Mouse (Mus musculus): ENCODE results near the gene Ahrr. TPM values are rescaled to one million over a fixed set of nuclear protein-coding genes. Genes with fewer than 3 reads are reported as not detected.

Ahrr gene
- polyA plus RNA-seq, 1 experiment, result 1.1 TPM

- Histone ChIP-seq H3K27ac (ENCODE audit: insufficient read depth, low read length) (no peak overlapping the region), H3K4me1 (ENCODE audit: control insufficient read depth, insufficient read depth, low read length) (no peaks in the 10 kb centered on the region), H3K4me3 (ENCODE audit: insufficient read depth, low read length) (no peak overlapping the region)
- TF ChIP-seq POLR2A (IDR thresholded peaks at IDR 0.05; ENCODE audit: extremely low read depth, insufficient read depth, low read length) (no peak), CTCF (IDR thresholded peaks at IDR 0.05; ENCODE audit: extremely low read depth, insufficient read depth, low read length) (no peak)
Observed at GRCm38 (mm10) chr13:74196451-74196850, 95.7 kb downstream of the Ahrr start.

DNA sequence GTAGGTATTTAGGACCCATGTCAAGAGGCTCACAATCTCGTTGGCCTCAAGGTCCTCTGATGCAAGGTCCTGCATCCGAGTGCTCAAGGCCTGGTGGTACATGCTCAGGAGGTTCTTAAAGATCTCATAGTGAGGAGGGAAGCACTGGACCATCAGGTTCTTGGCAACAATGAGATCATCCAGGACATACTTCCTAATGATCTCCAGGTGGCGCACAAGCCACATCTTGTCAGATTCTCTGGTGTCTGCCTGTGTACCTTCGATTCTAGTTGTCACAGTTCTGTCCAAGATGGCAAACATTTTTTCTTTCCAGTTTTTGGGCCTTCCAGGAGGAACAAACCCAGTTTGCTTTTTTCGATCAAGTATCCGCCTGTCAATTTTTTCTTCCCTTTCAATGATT, 99.5 kb downstream of the Ahrr start:
- no peaks in the 10 kb centered on the region for H3K4me1 ChIP-seq (ENCODE audit: control insufficient read depth, insufficient read depth, low read length)
- TF ChIP-seq CTCF (IDR thresholded peaks at IDR 0.05; ENCODE audit: extremely low read depth, insufficient read depth, low read length) (peak; percentile 52), POLR2A (IDR thresholded peaks at IDR 0.05; ENCODE audit: extremely low read depth, insufficient read depth, low read length) (no peak)
- H3K27ac ChIP-seq (ENCODE audit: insufficient read depth, low read length), result no peak overlapping the region
- no peak overlapping the region for H3K4me3 ChIP-seq (ENCODE audit: insufficient read depth, low read length)

GRCm38 (mm10) chr13:74183011-74183695, 109.0 kb downstream of the Ahrr start:
- Histone ChIP-seq H3K27ac (ENCODE audit: insufficient read depth, low read length) (no peak overlapping the region), H3K4me3 (ENCODE audit: insufficient read depth, low read length) (no peak overlapping the region), H3K4me1 (ENCODE audit: control insufficient read depth, insufficient read depth, low read length) (no peaks in the 10 kb centered on the region)
- TF ChIP-seq POLR2A (IDR thresholded peaks at IDR 0.05; ENCODE audit: extremely low read depth, insufficient read depth, low read length) (no peak), CTCF (IDR thresholded peaks at IDR 0.05; ENCODE audit: extremely low read depth, insufficient read depth, low read length) (no peak)

DNA sequence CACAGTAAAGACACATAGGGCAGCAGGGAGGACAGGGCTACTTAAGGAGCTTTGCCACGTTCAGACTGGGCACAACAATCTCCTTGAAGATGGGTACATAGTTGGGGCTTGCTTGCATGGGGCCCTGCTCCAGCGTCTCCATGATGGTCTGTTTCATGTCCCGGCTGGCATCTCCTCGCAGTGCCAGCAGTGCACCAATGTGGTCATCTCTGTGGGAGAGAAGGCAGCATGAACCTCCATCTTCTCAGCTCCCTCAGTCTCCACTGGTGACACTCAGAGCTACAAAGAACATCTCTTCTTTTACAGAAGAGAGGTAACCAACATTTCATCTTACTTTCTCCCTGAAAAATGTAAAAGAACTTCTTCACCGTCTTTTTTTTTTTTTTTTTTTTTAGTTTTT, 120.1 kb downstream of the Ahrr start:
- Histone ChIP-seq H3K27ac (ENCODE audit: insufficient read depth, low read length) (no peak overlapping the region), H3K4me3 (ENCODE audit: insufficient read depth, low read length) (no peak overlapping the region), H3K4me1 (ENCODE audit: control insufficient read depth, insufficient read depth, low read length) (no peaks in the 10 kb centered on the region)
- TF ChIP-seq CTCF (IDR thresholded peaks at IDR 0.05; ENCODE audit: extremely low read depth, insufficient read depth, low read length) (no peak), POLR2A (IDR thresholded peaks at IDR 0.05; ENCODE audit: extremely low read depth, insufficient read depth, low read length) (no peak)

DNA sequence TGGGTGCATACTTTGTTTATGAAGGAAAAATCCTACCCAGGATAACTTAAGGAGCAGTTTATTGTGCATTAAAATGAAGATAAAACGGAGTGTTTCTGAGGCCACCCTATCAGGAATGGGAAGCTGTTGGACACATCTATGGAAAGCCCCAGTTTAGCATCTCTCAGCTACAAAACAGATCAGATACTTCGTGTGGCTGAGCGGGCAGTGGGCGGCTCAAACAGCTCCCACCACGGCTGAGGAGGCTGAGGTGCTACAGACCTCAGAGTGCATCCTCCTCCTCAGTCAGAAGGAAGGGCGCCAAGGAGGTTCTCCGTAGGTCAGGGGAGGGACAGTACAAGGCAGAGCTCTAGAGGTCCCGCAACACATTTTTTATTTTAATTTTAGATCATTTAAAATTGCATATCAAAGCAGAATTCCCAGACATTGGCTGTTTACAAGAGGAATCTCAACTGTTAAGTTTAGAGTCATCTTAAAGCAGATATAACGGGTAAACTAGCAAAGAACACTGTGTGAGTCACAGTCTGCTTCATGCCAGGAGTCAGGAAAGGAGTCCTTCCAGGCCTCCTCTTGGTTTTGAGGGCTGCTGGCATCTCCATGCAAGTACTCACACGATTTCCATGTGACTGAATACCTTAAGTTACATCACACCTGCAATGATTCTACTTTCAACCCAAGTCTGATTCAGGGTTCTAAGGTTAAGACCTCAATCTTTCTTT, 122.5 kb downstream of the Ahrr start:
- no peak overlapping the region for H3K4me3 ChIP-seq (ENCODE audit: insufficient read depth, low read length)
- TF ChIP-seq CTCF (IDR thresholded peaks at IDR 0.05; ENCODE audit: extremely low read depth, insufficient read depth, low read length), result no peak
- no peak for TF ChIP-seq POLR2A (IDR thresholded peaks at IDR 0.05; ENCODE audit: extremely low read depth, insufficient read depth, low read length)
- no peaks in the 10 kb centered on the region; the same call in 1 of the 2 replicates for H3K4me1 ChIP-seq (ENCODE audit: control insufficient read depth, insufficient read depth, low read length)
- peak overlapping the region; percentile 58; the same call in 1 of the 2 replicates for H3K27ac ChIP-seq (ENCODE audit: insufficient read depth, low read length)

DNA sequence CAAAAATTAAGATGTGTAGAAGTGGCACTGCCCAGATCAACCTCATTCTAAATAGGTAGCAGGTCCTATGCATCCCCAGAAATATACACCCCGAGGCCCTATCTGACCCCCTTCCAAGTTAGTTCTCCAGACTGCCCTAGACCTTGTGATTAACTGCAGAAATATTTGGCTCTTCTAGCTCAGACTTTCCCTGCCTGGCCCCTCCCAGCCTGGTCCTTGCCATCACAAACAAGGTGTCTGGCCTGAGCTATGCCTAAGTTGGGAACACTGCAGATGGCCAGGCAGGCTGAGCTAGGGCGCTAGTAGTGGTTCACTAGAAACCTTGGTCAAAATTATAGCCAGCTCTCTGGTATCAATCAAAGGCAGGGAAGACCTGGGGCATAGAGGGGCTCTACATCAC, 124.6 kb downstream of the Ahrr start:
- Histone ChIP-seq H3K27ac (ENCODE audit: insufficient read depth, low read length) (no peak overlapping the region), H3K4me3 (ENCODE audit: insufficient read depth, low read length) (no peak overlapping the region), H3K4me1 (ENCODE audit: control insufficient read depth, insufficient read depth, low read length) (no peaks in the 10 kb centered on the region; the same call in 1 of the 2 replicates)
- TF ChIP-seq CTCF (IDR thresholded peaks at IDR 0.05; ENCODE audit: extremely low read depth, insufficient read depth, low read length), result no peak
- no peak for TF ChIP-seq POLR2A (IDR thresholded peaks at IDR 0.05; ENCODE audit: extremely low read depth, insufficient read depth, low read length)

GRCm38 (mm10) chr13:74167057-74167413, 125.1 kb downstream of the Ahrr start:
- Histone ChIP-seq H3K4me1 (ENCODE audit: control insufficient read depth, insufficient read depth, low read length) (no peaks in the 10 kb centered on the region; the same call in 1 of the 2 replicates), H3K27ac (ENCODE audit: insufficient read depth, low read length) (no peak overlapping the region), H3K4me3 (ENCODE audit: insufficient read depth, low read length) (0 out of 2 replicates have a peak overlapping the region, but pooled peaks have one; percentile 3)
- TF ChIP-seq POLR2A (IDR thresholded peaks at IDR 0.05; ENCODE audit: extremely low read depth, insufficient read depth, low read length) (no peak), CTCF (IDR thresholded peaks at IDR 0.05; ENCODE audit: extremely low read depth, insufficient read depth, low read length) (no peak)

- Histone ChIP-seq H3K4me1 (ENCODE audit: control insufficient read depth, insufficient read depth, low read length) (no peaks in the 10 kb centered on the region; the same call in 1 of the 2 replicates), H3K27ac (ENCODE audit: insufficient read depth, low read length) (no peak overlapping the region), H3K4me3 (ENCODE audit: insufficient read depth, low read length) (0 out of 2 replicates have a peak overlapping the region, but pooled peaks have one; percentile 3)
- TF ChIP-seq POLR2A (IDR thresholded peaks at IDR 0.05; ENCODE audit: extremely low read depth, insufficient read depth, low read length), result no peak
- TF ChIP-seq CTCF (IDR thresholded peaks at IDR 0.05; ENCODE audit: extremely low read depth, insufficient read depth, low read length), result no peak
Observed at GRCm38 (mm10) chr13:74166348-74167056, 125.6 kb downstream of the Ahrr start.

Other genes starting within 250 kb of the Ahrr start
- 1.7 and 1.9 TPM in 2 replicates for gene Cep72, start 230.0 kb downstream of the Ahrr start, polyA plus RNA-seq (2012; rRNA removed)
- 0.86 and 1.5 TPM in 2 replicates for gene Slc9a3, start 170.9 kb downstream of the Ahrr start, polyA plus RNA-seq (2012; rRNA removed)
- 49.8 and 53.6 TPM in 2 replicates for gene Exoc3, start 83.6 kb downstream of the Ahrr start, polyA plus RNA-seq (2012; rRNA removed)
- 139 and 150 TPM in 2 replicates for gene Pdcd6, start 25.2 kb upstream of the Ahrr start, polyA plus RNA-seq (2012; rRNA removed)
- 300 TPM in 2 replicates for gene Sdha, start 57.9 kb upstream of the Ahrr start, polyA plus RNA-seq (2012; rRNA removed)
- gene Ccdc127, start 58.0 kb upstream of the Ahrr start, polyA plus RNA-seq (2012; rRNA removed), result 34.5 and 34.7 TPM in 2 replicates
- gene Lrrc14b, start 71.7 kb upstream of the Ahrr start, polyA plus RNA-seq (2012; rRNA removed), result 0.17 and 0.21 TPM in 2 replicates
- gene Zfp72, start 98.5 kb upstream of the Ahrr start, polyA plus RNA-seq (2012; rRNA removed), result 2.8 and 3.0 TPM in 2 replicates
- gene Ftl1-ps1, start 107.4 kb upstream of the Ahrr start, polyA plus RNA-seq (2012; rRNA removed), result 33.4 and 35.4 TPM in 2 replicates
- 7.1 and 8.3 TPM in 2 replicates for gene Zfp825, start 201.7 kb upstream of the Ahrr start, polyA plus RNA-seq (2012; rRNA removed)

Measured in cortical plate, adult 2 months (tissue).